Mouse (Mus musculus) brain, embryonic 14.5 days (tissue): ENCODE measurements at regions not wholly inside any gene's neighbourhood (a gene's known extent, or its start where the extent isn't known, plus 50 kb on each side); places are given as distances from the start of the nearest gene placed in this dataset.
A peak's percentile ranks its signal among the peaks of the same experiment; 100 is the strongest.

ENCODE experiments used
- DNase-seq: peaks from one replicate; pipeline ENCODE4 v3.0.0-alpha.2; 2011; ENCODE audit warnings: low read depth
- CTCF ChIP-seq: fragments of 200-500 bp; IDR thresholded peaks from 2 replicates; pipeline ENCODE4 v1.5.1; 2012; ENCODE audit warnings: inconsistent platforms, mild to moderate bottlenecking, moderate library complexity, borderline replicate concordance; ENCODE audit not compliant: insufficient read depth, insufficient read length; ENCODE audit errors: extremely low read depth
- POLR2A ChIP-seq: fragments of 200-500 bp; IDR thresholded peaks from 2 replicates; pipeline ENCODE4 v1.6.1; 2012; ENCODE audit warnings: mild to moderate bottlenecking, inconsistent platforms, borderline replicate concordance; ENCODE audit not compliant: poor library complexity, insufficient read depth, insufficient read length, severe bottlenecking; ENCODE audit errors: extremely low read depth

- TF ChIP-seq POLR2A (no peak), CTCF (no peak)
- DNase-seq, result no peak
These were observed 53.1 kb upstream of the Rai14 start for GRCm38 (mm10) chr15:10767535-10767934.

DNA sequence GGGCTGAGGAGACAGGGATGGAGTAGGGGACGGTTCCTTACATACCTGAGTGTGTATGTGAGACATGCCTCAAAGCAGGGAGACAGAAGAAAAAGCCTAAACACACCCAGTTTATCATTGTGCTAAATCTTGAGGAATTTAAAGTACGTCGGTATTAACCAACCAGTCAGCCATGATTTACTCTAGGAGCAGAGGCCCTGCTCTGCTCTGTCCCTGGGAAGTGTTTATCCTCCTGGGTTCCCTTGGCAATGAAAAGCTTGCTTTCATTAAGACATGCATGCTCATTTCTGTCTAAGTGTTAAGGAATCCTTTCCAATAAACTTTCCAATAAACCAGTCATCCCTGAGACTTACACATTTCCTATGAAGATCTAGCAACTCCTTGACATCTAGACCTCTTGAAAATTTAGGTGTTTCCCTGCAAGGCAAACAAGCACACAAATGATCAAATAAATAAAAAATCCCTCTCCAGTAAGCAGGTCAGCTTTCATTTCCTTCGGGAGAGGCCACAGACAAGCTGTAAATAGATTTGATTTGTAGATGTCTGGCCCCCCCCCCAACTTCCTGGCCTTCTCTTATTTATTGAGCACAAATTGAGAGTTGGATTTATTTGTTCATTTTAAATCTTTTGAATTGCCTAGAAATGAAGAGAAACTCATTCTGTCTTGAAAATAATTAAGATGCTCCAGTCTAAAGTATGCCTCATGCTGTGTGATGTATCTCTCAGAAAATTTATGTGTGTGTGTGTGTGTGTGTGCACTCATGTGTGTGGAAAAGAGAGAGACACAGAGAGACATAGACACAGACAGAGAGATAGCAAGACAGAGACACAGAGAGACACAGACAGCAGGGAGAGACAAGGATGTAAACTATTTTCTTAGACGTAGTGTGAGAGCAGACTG is 56.2 kb upstream of the Rai14 start:
- DNase-seq, result no peak
- TF ChIP-seq CTCF (no peak), POLR2A (no peak)

GRCm38 (mm10) chr15:10771311-10771690 is 56.9 kb upstream of the Rai14 start:
- no peak for TF ChIP-seq POLR2A
- DNase-seq, result no peak

DNA sequence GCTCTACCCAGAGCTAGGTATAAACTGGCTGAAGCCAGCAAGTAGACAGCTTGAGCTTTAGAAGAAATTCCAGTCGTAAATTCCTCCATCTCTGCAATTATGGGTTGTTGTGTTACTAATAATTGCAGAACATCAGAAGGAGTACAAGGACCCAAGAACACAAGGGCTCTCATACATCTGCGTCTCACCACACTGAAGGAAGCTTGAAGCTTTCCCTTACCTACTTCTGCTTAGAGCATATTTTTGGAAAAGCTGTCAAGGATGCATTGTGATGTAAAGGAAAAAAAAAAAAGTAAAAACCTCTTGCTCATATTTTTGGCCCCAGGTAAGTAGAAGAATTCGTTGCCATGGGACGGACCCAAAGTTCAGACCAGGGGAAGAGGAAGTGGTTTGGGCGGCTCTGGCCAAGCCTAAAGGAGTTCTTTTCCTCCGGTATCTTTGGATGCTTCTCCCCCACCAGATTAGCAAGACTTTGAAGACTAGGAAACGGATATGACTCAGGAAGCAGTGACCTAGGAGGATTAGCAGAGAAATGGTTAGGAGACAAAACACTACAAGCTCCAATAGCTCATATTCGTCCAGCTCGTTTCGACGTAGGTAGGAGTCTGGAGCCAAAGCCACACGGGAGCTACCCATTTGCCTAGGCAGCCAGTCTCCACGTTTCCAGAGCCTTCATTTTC is 65.7 kb upstream of the Rai14 start:
- DNase-seq, result no peak
- TF ChIP-seq POLR2A, result no peak
- no peak for TF ChIP-seq CTCF

DNA sequence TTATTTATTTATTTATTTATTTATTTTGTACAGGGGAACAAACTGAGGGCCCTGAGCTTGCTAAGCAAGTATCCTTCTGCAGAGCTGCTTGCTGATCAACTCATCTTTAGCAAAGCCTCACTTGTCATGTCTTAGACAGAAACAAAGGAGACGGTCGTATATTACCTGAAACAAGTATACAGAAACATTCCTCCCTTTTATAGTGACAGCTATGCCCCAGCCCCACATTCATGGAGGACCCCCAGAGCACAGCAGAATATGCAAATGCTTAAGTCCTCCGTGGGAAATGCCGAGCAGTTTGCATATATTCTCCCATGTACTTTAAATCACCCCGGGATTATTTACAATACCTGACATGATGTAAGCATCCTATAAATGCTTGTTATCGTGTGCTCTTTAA is 74.9 kb upstream of the Rai14 start:
- TF ChIP-seq POLR2A (no peak), CTCF (no peak)
- DNase-seq, result no peak

DNA sequence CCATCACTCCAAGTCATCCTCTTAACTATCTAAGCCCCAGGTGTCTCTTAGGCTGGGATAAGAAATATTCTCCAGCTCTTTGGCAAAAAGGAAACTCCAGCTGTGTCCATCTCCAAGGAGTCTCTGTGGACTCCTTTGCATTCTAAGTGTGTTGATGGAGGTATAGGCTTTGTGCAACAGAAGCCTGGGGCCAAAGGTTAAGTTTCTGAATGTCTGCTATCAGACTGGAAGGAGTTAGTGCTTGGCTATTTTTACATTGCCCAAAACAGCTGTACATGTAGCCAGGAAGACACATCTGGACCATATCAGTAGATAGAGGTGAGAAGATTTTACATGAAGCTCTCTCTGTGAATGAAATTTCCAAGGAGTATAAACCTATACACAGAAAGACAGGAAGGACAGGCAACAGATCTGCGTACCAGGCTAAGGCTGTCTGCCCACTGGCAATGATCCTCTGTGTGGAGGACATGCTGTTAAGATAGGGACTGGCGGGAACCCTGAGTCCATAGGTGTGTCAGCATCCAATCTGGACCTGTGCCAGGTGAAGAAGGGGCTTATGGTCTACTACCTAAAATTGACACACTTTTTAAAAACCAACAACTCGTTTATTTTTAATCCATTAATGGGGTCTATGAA is 76.6 kb upstream of the Rai14 start:
- no peak for DNase-seq
- TF ChIP-seq POLR2A (no peak), CTCF (no peak)

DNA sequence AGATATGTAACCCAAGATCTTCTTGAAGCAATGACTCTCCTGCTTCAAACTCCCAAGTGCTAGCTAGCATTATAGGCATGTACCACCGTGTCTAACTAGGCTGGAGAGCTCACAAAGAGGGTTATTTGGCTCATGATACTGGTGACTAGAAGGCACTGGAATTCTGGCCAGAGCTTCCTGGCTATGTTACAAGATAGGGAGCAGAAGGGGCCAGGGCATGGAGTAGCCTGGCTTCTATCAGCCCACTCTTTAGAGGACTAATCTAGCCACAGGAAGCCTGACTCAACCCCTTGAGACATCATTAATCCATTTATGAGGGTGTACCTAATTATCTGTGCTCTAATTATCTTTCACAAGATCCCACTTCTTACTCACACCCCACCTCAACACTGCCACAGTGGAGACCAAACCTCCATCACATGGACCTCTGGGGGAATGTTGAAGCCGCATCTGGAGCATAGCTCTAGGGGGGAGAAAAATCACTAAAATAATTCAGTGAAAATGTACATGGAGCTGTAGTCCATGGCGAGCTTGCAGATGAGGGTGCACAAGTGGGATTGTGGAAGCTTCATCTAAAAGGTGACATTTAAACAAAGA is 77.2 kb upstream of the Rai14 start:
- TF ChIP-seq POLR2A (no peak), CTCF (no peak)

GRCm38 (mm10) chr15:10792156-10792555 is 77.7 kb upstream of the Rai14 start:
- TF ChIP-seq POLR2A (no peak), CTCF (no peak)
- no peak for DNase-seq

More for the DNA sequence above, 77.2 kb upstream of the Rai14 start:
- peak; percentile 12 for DNase-seq

DNA sequence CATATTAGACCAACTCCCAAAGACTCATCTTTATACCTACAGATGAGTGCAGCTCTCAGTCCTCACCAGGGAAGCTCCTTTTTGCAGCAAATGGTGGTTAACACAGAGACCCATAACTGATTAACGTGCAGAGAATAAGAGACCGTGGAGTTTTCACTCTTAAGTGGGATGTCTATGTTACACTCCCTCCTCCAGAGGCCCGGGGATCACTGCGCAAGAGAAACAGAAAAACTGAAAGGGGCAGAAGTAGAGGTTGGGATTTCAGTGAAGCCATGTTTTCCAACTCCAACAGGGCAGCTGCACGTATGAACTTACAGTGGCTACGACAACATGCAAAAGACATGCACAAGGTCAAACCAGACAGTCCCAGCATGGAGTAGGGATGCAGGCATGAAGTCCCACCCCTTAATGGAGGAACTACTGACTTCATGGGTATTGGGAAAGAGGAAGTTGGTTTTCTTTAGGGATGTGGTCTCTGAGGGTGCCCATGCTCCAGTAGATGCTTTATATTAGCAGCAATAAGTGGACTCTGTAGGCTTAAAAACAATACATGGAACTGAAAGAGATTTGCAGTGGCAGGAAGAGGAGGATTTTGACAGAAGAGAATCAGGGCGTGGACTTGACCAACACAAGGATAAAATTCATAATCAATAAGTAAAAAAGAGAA is 80.8 kb upstream of the Rai14 start:
- no peak for DNase-seq
- no peak for TF ChIP-seq CTCF
- TF ChIP-seq POLR2A, result no peak

- DNase-seq, result no peak
- TF ChIP-seq POLR2A (no peak), CTCF (no peak)
These were observed 85.2 kb upstream of the Rai14 start for GRCm38 (mm10) chr15:10799656-10800055.

- no peak for DNase-seq
These were observed 99.8 kb upstream of the Rai14 start for GRCm38 (mm10) chr15:10814195-10814594.

DNA sequence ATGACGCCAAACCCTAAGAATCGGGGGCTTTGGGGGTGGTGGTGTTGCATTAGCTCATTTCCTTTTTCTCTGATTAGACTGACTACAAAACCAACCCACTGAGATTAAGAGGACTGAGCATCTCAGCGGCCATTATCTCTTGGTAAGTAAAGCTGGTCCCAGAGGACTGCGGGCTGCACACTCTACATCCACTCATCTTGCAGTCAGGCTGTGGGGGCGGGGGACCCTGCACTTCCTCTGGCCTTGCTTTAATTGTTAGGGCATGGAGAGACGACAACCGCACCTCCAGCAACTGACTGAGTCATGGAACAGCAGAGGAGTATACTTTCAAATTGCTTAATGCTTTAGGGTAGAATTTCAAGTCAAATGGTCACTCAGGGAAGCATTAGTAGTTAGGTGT is 100.3 kb upstream of the Rai14 start:
- TF ChIP-seq POLR2A, result no peak
- no peak for TF ChIP-seq CTCF
- no peak for DNase-seq

More at GRCm38 (mm10) chr15:10814195-10814594, 99.8 kb upstream of the Rai14 start:
- no peak for TF ChIP-seq CTCF
- TF ChIP-seq POLR2A, result no peak
